Mouse (Mus musculus): ENCODE data around the gene Pnrc2. TPM values are rescaled to one million over a fixed set of nuclear protein-coding genes. Genes with fewer than 3 reads are reported as not detected.

The Pnrc2 gene
- polyA plus RNA-seq, 1 experiment from 2014 or later = 187 TPM

DNA sequence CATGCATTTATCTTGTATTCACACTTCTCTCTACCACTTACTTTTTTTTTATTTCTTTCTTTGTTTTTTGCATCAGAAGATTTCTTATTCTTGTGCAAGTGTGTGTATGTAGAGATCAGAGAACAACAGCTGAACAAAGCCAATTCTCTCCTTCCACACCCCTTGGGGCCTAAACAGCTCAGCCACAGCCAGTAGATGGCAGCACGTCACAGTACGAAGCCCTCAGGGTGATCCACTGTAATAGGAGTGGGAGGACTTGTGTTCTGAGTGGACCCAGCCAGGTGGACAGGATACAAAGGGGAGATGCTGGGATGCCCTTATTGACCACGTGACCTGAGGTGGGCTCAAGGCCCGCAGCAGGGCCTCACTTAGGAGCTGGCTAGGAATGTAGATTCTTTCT lies 16.2 kb upstream of the Pnrc2 start:
- Histone ChIP-seq H3K9me3 (no peaks in the 10 kb centered on the region), H3K4me3 (no peak overlapping the region), H3K4me2 (replicated peaks) (no peak overlapping the region), H3K36me3 (no peaks in the 10 kb centered on the region), H3K4me1 (no peaks in the 10 kb centered on the region), H3K27me3 (no peaks in the 10 kb centered on the region), H3K9ac (no peak overlapping the region), H3K27ac (no peak overlapping the region)
- 5% methylated on average over 4 of the region's 4 CpGs for WGBS
- 0 out of 2 replicates have a peak, but pooled peaks have one; percentile 72 for ATAC-seq (ENCODE audit: insufficient number of reproducible peaks, insufficient read depth, low FRiP score, low TSS enrichment)

DNA sequence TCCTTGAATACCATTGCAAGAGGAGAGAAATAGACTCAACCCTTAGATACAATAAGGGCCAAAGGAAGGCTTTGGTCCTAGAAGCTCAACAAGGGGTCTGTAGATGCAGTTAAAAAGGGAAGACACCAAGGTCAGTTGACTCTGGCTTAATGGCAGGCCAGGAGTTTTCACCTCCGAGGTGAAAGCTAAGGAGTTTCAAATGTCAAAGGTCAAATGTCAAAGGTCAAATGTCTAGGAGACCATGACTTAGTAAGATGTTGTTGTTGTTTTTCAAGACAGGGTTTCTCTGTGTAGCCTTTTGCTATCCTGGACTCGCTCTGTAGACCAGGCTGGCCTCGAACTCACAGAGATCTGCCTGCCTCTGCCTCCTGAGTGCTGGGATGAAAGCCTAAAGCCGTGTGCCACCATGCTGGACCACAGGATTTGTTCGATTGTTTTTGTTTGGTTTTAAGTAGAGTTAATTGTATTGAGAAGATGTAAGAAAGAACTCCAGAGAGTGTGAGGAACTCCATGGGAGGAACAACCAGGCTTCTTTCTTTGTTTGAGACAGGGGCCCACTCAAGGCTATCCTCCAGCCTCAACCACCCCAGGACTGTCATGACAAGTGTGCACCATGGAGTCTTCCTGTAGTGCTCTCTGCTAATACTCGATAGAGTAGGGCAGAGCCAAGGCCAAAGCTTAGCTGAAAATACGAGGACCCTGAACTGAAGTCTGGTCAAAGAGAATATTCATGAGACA lies 15.7 kb upstream of the Pnrc2 start:
- H3K27ac ChIP-seq = no peak overlapping the region
- no peak overlapping the region for H3K4me2 ChIP-seq (replicated peaks)
- 78% methylated on average over 7 of the region's 7 CpGs for WGBS
- peaks cover 1% of the 10 kb centered on the region for H3K4me1 ChIP-seq
- no peaks in the 10 kb centered on the region for H3K36me3 ChIP-seq
- no peaks in the 10 kb centered on the region for H3K27me3 ChIP-seq
- no peak for ATAC-seq (ENCODE audit: insufficient number of reproducible peaks, insufficient read depth, low FRiP score, low TSS enrichment)
- no peak overlapping the region for H3K9ac ChIP-seq
- no peaks in the 10 kb centered on the region for H3K9me3 ChIP-seq
- no peak overlapping the region for H3K4me3 ChIP-seq

DNA sequence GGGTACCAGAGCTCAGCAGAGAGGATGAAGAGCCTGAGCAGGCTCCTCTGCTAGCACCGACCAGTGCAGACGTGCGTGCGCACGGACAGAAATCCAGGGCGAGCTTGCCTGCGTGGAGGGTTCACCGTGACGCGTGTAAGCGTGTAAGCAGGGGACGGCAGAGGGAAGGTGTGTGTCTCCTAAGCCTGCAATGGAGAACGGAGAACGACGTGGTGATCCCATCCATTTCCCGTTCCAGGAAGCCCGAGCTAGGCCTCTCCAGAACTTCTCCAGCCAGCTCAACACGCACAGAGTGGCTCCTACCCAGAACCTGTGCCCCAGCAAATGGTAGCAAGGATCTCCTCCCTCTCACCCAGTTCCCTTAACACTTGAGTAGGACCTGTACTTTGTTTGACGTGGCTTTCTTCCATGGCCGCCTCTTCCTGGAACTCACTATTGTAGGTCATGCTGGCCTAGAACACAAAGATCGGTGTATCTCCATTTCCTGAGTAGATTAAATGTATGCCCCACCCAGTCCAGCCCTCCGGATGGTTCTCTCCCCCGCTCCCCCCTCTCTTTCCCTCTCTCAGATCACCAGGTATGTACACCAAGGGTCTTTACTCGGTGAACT lies 14.9 kb upstream of the Pnrc2 start:
- 90% methylated on average over 24 of the region's 24 CpGs for WGBS
- ATAC-seq (ENCODE audit: insufficient number of reproducible peaks, insufficient read depth, low FRiP score, low TSS enrichment) = no peak

DNA sequence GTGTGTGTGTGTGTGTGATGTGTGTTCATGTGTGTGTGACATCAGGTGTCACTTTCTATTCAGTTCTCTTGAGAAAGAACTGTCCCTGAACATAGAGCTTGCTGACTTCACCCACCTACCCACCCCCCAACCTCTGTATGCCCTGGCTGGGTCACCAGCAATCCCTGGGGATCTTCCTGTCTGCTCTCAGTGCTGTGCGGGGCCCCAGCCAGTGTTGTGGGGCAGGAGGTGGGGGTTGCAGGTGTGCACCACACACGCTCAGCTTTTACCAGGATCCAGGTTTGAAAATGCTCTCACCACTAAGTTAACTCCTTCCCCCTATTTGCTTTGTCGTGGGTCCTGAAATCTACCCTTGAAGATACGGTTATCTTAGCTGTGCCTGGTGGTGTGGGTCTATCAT lies 12.5 kb upstream of the Pnrc2 start:
- Histone ChIP-seq H3K27me3 (no peaks in the 10 kb centered on the region), H3K4me3 (no peak overlapping the region), H3K36me3 (no peaks in the 10 kb centered on the region), H3K4me2 (replicated peaks) (no peak overlapping the region), H3K27ac (no peak overlapping the region), H3K9ac (no peak overlapping the region), H3K9me3 (no peaks in the 10 kb centered on the region), H3K4me1 (peaks cover 14% of the 10 kb centered on the region)
- ATAC-seq (ENCODE audit: insufficient number of reproducible peaks, insufficient read depth, low FRiP score, low TSS enrichment) = no peak
- 85% methylated on average over 4 of the region's 4 CpGs for WGBS

More for the DNA sequence above, 14.9 kb upstream of the Pnrc2 start:
- no peaks in the 10 kb centered on the region for H3K36me3 ChIP-seq
- no peak overlapping the region for H3K4me3 ChIP-seq
- H3K9me3 ChIP-seq = no peaks in the 10 kb centered on the region
- H3K27me3 ChIP-seq = no peaks in the 10 kb centered on the region
- no peak overlapping the region for H3K4me2 ChIP-seq (replicated peaks)
- H3K4me1 ChIP-seq = peaks cover 9% of the 10 kb centered on the region
- H3K27ac ChIP-seq = no peak overlapping the region
- no peak overlapping the region for H3K9ac ChIP-seq

DNA sequence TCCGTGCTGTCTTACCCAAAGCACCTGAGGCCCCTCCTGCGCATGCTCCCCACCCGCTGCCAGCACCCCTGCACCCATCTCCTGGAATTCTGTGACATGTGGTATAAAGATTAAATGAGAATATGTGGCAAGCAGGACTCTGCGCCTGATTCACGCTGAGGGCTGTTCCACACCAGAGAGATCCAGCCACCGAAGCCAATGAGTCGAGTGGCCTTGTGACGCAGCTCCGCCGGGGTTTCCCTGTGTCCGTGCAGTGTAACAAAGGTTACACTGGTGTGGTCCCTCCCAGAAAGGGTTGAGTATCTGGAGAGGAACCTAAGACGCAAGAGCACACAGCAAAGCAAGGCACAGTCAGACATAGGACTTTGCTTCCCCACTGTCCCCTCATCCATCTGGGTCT lies 12.0 kb upstream of the Pnrc2 start:
- H3K4me2 ChIP-seq (replicated peaks) = no peak overlapping the region
- no peak overlapping the region for H3K9ac ChIP-seq
- H3K27ac ChIP-seq = no peak overlapping the region
- H3K4me1 ChIP-seq = peaks cover 14% of the 10 kb centered on the region
- H3K36me3 ChIP-seq = no peaks in the 10 kb centered on the region
- no peaks in the 10 kb centered on the region for H3K9me3 ChIP-seq
- no peak for ATAC-seq (ENCODE audit: insufficient number of reproducible peaks, insufficient read depth, low FRiP score, low TSS enrichment)
- WGBS = 92% methylated on average over 12 of the region's 12 CpGs
- H3K4me3 ChIP-seq = no peak overlapping the region
- H3K27me3 ChIP-seq = no peaks in the 10 kb centered on the region

DNA sequence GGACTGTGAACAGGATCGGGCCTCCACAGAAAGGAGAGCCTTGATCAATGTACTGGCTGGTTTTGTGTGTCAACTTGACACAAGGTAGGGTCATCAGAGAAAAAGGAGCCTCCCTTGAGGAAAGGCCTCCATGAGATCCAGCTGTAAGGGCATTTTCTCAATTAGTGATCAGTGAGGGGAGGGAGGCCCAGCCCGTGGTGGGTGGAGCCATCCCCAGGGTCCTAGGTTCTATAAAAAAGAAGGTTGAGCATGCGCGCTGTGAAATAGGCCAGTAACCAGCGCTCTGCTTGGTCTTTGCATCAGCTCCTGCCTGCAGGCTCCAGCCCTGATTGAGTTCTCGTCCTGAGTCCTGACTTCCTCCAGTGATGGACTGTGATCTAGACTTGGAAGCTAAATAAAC lies 10.9 kb upstream of the Pnrc2 start:
- no peaks in the 10 kb centered on the region for H3K27me3 ChIP-seq
- H3K36me3 ChIP-seq = no peaks in the 10 kb centered on the region
- no peak overlapping the region for H3K4me3 ChIP-seq
- peak overlapping the region; percentile 7; the same call in 1 of the 2 replicates for H3K27ac ChIP-seq
- H3K4me2 ChIP-seq (replicated peaks) = no peak overlapping the region
- ATAC-seq (ENCODE audit: insufficient number of reproducible peaks, insufficient read depth, low FRiP score, low TSS enrichment) = no peak
- H3K9me3 ChIP-seq = no peaks in the 10 kb centered on the region
- 31% methylated on average over 6 of the region's 6 CpGs for WGBS
- H3K4me1 ChIP-seq = peaks cover 14% of the 10 kb centered on the region
- H3K9ac ChIP-seq = no peak overlapping the region

- WGBS = 31% methylated on average over 7 of the region's 7 CpGs
- Histone ChIP-seq H3K4me3 (no peak overlapping the region), H3K9ac (no peak overlapping the region), H3K9me3 (no peaks in the 10 kb centered on the region), H3K36me3 (no peaks in the 10 kb centered on the region), H3K4me1 (peaks cover 14% of the 10 kb centered on the region), H3K27ac (peak overlapping the region; percentile 7; the same call in 1 of the 2 replicates), H3K4me2 (replicated peaks) (no peak overlapping the region), H3K27me3 (no peaks in the 10 kb centered on the region)
- no peak for ATAC-seq (ENCODE audit: insufficient number of reproducible peaks, insufficient read depth, low FRiP score, low TSS enrichment)
Measured at GRCm38 (mm10) chr4:135883881-135884516, 10.3 kb upstream of the Pnrc2 start.

DNA sequence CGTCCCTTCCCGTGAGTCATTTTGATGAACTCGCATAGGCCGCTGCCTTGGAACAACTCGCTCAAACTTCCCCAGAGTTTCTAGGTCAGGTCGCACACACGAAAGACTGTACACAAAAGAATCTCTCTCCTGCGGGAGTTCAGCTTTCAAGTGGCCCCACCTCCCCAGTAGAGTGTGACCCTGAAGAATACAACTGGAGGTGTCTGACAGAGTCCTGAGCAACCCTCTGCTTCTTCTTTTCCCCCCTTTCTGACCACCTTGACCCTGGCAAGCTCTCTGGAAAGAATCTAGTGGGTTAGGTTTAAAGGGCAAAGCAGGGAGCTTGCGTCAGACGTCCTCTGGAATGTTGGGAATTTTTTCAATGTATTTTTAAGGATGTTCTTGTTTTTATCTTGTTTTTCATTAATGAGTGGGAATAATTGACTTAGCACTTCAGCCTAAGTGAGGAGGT lies 9.8 kb upstream of the Pnrc2 start:
- Histone ChIP-seq H3K9me3 (no peaks in the 10 kb centered on the region), H3K27ac (no peak overlapping the region), H3K4me3 (no peak overlapping the region), H3K4me2 (replicated peaks) (no peak overlapping the region), H3K4me1 (peaks cover 14% of the 10 kb centered on the region), H3K36me3 (no peaks in the 10 kb centered on the region), H3K9ac (no peak overlapping the region), H3K27me3 (no peaks in the 10 kb centered on the region)
- 34% methylated on average over 10 of the region's 10 CpGs for WGBS
- no peak for ATAC-seq (ENCODE audit: insufficient number of reproducible peaks, insufficient read depth, low FRiP score, low TSS enrichment)

GRCm38 (mm10) chr4:135882023-135882422 lies 8.4 kb upstream of the Pnrc2 start:
- WGBS = 78% methylated on average over 6 of the region's 6 CpGs
- H3K36me3 ChIP-seq = no peaks in the 10 kb centered on the region
- H3K4me3 ChIP-seq = no peak overlapping the region
- H3K9ac ChIP-seq = no peak overlapping the region
- no peak overlapping the region for H3K27ac ChIP-seq
- H3K9me3 ChIP-seq = no peaks in the 10 kb centered on the region
- H3K27me3 ChIP-seq = no peaks in the 10 kb centered on the region
- no peak for ATAC-seq (ENCODE audit: insufficient number of reproducible peaks, insufficient read depth, low FRiP score, low TSS enrichment)
- H3K4me1 ChIP-seq = peaks cover 18% of the 10 kb centered on the region
- no peak overlapping the region for H3K4me2 ChIP-seq (replicated peaks)

- Histone ChIP-seq H3K9me3 (no peaks in the 10 kb centered on the region), H3K27ac (no peak overlapping the region), H3K36me3 (no peaks in the 10 kb centered on the region), H3K4me3 (no peak overlapping the region), H3K27me3 (no peaks in the 10 kb centered on the region), H3K9ac (no peak overlapping the region), H3K4me2 (replicated peaks) (no peak overlapping the region), H3K4me1 (peaks cover 32% of the 10 kb centered on the region)
- 90% methylated on average over 10 of the region's 10 CpGs for WGBS
- no peak for ATAC-seq (ENCODE audit: insufficient number of reproducible peaks, insufficient read depth, low FRiP score, low TSS enrichment)
Measured at GRCm38 (mm10) chr4:135880576-135880975, 6.9 kb upstream of the Pnrc2 start.

DNA sequence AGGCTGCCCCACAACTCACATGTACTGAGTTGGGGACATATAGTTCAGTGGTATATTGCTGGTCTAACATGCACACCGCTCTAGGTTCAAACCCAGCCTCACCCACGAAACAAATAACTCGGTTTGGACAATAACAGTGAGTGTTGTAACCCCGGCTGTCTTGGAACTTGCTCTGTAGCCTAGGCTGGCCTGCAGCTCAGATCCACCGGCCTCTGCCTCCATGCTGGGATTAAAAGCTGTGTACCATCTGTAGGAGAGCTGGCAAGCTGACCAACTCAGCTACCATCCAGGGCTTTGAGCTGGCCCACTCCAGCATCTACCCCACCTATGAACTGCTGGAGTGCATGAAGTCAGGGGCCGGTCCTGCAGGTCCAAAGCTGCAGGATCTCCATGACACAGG lies 6.4 kb upstream of the Pnrc2 start:
- 89% methylated on average over 6 of the region's 6 CpGs for WGBS

GRCm38 (mm10) chr4:135879021-135879420 lies 5.4 kb upstream of the Pnrc2 start:
- Histone ChIP-seq H3K27me3 (no peaks in the 10 kb centered on the region), H3K9ac (no peak overlapping the region), H3K9me3 (no peaks in the 10 kb centered on the region), H3K4me2 (replicated peaks) (no peak overlapping the region), H3K27ac (no peak overlapping the region), H3K36me3 (no peaks in the 10 kb centered on the region), H3K4me1 (peaks cover 41% of the 10 kb centered on the region), H3K4me3 (no peak overlapping the region)
- ATAC-seq (ENCODE audit: insufficient number of reproducible peaks, insufficient read depth, low FRiP score, low TSS enrichment) = no peak
- WGBS = 27% methylated on average over 6 of the region's 6 CpGs

More for the DNA sequence above, 6.4 kb upstream of the Pnrc2 start:
- Histone ChIP-seq H3K4me3 (no peak overlapping the region), H3K27ac (no peak overlapping the region), H3K4me2 (replicated peaks) (no peak overlapping the region), H3K9ac (no peak overlapping the region), H3K9me3 (no peaks in the 10 kb centered on the region), H3K36me3 (no peaks in the 10 kb centered on the region), H3K27me3 (no peaks in the 10 kb centered on the region), H3K4me1 (peaks cover 35% of the 10 kb centered on the region)
- no peak for ATAC-seq (ENCODE audit: insufficient number of reproducible peaks, insufficient read depth, low FRiP score, low TSS enrichment)
